Mouse (Mus musculus) regulatory T cell (primary cell): ENCODE data around the gene Inpp5a.

Source experiments
- in situ Hi-C: fragments of 300-600 bp; cut with MboI, MseI; formaldehyde crosslinking; loops from one replicate; pipeline ENCODE4 v1.15.1; 2025; ENCODE audit warnings: high pct_unique_total_duplicates

Gene Inpp5a

GRCm38 (mm10) chr7:139388670-139389212 is at the start of gene Inpp5a:
Gene Inpp5a (plus strand): TSS chr7:139389109.
- in situ Hi-C loops: loop anchor here (5.0 to 10.0 kb wide), 2 partner anchors 144 to 176 kb away; partner anchors contain the start of genes Lrrc27, Pwwp2b and Stk32c

DNA sequence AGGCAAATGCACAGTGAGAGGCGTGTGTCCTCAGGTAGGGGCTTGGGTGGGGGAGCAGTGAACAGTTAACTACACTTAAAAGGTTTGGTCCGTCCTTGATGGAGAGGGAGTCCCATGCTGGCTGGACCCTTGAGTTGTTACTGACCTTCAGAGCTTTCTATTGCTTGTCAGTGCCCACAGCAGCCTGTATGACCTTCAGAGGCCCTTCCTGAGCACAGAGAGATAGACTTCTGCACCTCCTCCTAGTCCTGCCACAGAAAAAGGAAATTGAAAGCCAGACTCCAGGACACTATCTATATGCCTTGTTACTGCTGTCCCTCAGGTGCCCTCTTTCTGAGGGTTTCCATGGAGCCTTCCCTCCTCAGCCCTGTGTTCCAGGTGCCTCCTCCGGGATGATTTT is 49.7 kb upstream of the Inpp5a start:
- in situ Hi-C loops: no loop called here

GRCm38 (mm10) chr7:139341020-139341660 is 47.8 kb upstream of the Inpp5a start:
- in situ Hi-C loops: no loop called here

- in situ Hi-C loops: no loop called here
These were observed 46.1 kb upstream of the Inpp5a start for GRCm38 (mm10) chr7:139342809-139343208.

GRCm38 (mm10) chr7:139347051-139347450 is 41.9 kb upstream of the Inpp5a start:
- in situ Hi-C loops: no loop called here

DNA sequence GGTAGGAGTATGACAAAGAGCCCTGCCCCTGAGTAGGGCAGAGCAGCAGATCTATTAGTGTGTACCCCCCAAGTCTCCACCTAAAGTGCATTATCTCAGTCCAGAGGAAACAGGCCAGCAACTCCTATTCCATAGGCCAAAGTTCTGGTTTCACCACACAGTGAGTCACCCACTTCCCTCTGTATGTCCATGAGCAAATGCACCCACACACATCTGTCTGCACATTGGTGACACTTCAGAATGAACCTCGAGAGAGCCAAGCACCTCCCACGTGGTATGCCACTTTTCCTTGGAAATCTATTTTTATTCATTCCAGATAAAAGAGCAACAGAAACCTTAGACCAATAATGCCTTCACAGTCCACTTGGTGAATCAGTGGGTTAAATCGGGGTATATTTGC is 38.3 kb upstream of the Inpp5a start:
- in situ Hi-C loops: no loop called here

GRCm38 (mm10) chr7:139354370-139355139 is 34.4 kb upstream of the Inpp5a start:
- in situ Hi-C loops: no loop called here

DNA sequence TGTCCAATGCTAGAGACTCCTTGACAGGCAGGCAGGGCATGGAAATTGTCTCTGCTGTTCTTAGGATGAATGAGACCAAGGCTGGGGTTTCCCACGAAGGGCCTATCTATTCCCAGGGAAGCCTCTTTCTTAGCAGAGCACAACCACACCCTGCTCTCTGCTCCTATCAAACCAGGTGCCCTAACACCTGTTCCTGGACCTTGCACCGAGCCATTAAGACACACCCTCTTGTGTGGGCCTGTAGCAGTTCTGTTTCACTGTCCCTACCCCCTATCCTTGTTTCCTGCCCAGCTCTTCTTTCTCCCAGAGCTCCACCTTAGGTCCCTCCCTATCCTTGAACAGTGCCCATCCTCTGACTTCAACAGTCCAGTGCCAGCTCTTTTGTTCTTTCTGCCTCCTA is 31.9 kb upstream of the Inpp5a start:
- in situ Hi-C loops: no loop called here

GRCm38 (mm10) chr7:139359906-139360305 is 29.0 kb upstream of the Inpp5a start:
- in situ Hi-C loops: no loop called here

DNA sequence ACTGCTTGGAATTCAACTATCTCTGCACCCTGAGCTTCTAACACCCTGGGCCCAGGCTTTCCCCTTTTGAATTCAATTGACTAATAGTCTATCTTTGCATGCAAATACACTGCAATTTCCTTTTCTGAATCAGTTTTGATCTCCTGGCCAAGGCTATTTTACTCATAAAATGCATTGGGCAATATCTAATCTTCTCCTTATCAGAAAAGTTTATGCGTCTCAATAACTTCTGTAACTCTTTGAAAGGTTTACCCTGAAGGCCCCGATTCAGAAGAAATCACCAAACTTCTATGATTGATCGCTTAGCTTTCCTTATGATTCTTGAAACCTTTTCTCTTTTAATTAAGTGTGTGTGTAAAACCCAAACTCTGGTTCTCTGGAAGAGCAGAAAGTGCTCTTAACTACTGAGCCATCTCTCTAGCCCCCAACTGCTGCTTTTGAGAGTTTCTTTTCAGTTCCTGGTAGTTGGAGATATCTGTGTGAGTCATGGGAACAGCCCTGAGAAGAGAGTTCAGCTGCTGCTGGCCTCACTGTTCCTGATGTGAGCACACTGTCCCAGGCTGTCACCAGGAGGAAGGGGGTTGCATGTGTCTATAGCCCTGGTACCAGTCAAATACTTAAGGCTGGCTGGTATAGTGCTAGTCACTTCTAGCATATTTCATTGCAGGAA is 27.9 kb upstream of the Inpp5a start:
- in situ Hi-C loops: no loop called here

- in situ Hi-C loops: no loop called here
These were observed 27.1 kb upstream of the Inpp5a start for GRCm38 (mm10) chr7:139361799-139362198.

DNA sequence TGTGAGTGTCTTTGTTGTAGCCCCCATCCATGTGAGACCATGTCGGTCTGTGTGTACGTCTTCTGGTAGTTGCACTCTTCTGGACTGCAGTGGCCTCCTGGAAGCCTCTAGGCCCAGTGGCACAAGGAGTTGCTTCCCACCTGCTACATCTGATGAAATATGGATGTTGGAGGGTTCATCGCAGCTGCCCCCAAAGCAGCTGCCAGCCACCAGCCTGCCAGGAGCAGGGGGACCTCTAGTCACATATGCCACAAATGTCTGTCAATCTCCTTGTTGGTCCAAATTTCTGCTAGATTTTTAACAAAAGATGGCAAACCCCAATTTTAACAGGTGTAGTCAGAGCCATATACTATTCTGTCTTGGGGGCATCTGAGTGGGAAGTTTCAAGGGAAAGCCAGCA is 26.4 kb upstream of the Inpp5a start:
- in situ Hi-C loops: no loop called here

GRCm38 (mm10) chr7:139363281-139364004 is 25.5 kb upstream of the Inpp5a start:
- in situ Hi-C loops: no loop called here

GRCm38 (mm10) chr7:139364005-139364557 is 24.8 kb upstream of the Inpp5a start:
- in situ Hi-C loops: no loop called here

DNA sequence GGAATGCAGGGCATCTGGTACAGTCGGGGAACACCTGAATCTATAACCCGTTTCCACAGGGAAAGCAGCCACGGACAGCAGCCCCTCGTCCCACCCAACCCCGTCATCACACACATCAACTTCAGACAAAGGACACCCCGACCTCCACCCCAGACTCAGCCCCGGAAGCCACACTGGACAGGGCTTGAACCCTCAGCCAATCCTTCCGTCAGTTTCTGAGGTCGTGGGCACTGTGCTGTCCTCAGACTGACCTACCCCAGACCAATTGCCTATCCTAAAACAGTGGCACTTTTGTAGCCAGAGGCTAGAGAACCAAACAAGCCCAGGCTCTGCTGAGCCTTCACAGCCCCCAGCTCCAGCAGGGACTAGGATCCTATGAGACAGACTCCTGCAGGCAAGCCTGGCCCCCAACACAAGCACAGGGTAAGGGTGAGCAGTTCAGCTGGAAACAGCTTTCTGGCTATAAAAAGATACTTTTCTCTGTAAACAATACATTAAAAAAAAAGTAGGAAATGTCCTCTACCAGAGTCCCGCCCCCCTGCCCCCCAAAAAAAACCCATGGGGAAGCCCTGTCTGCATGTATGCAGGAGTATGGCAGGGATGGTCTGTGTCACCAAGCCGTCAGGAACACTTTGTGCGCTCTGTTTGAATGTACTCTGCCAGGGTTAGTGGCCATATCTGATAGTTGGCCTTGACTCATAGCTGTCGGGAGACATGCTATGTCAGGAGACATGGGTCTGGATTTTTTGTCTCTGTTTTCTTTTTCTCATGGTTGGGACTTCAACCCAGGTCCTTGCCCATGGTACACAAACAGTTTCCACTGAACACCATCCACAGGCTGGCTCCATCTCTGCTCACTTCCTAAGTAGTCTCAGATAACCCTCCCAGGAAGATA is 23.7 kb upstream of the Inpp5a start:
- in situ Hi-C loops: no loop called here

- in situ Hi-C loops: no loop called here
These were observed 22.8 kb upstream of the Inpp5a start for GRCm38 (mm10) chr7:139366131-139366530.

- in situ Hi-C loops: no loop called here
These were observed 22.4 kb upstream of the Inpp5a start for GRCm38 (mm10) chr7:139366549-139366948.

DNA sequence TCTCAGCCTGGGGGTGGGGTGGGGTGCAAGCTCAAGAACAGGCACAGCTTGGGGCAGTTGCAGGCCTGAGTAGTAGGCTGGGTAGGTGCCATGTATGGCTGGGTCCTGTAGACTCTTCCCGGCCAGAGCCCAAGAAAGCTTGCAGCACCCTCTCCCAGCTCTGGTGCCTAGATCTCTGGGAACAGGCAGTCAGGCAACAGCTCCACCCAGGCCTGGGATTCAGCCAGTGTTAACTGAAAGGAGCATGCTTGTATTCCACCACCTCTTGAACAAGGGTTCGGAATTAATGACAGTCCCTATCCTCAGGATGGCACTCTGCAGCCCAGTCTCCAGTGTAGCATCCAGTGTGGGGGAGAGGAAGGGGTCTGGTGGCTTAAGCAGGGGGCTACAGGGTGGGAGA is 20.7 kb upstream of the Inpp5a start:
- in situ Hi-C loops: no loop called here

DNA sequence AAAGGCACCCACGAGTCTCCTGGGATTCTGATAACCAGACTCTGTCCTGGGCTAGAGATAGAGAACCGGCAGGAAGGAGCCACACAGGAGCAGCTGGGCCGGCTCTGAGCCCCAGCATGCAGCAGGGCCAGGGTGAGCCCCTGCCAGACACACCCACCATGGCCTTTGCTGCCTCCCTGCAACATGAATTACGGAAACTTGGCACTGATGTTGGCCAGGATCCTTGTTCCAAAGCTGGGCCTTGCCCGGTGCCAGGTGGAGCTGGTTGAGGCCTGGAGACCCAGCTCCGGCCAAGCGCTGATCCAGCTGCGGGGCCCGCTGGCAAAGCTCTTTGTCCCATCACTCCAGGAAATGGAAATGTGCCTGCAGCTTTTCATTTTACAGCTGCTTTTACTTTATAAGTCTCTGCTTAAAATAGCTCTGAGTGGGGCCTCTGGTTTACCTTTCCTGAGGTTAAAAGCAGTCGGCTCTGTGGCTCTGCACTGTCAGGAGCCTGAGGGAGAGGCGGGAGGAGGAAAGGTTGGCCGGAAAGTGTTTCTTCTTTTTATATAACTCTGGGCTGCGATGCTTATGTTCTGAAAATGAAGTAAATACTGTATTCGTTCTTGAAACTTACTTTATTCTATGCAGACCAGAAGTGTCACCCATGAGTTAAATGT is 20.1 kb upstream of the Inpp5a start:
- in situ Hi-C loops: no loop called here
